Mouse (Mus musculus) hindbrain, embryonic 10.5 days (tissue): ENCODE measurements at regions not wholly inside any gene's neighbourhood (a gene's known extent, or its start where the extent isn't known, plus 50 kb on each side); places are given as distances from the start of the nearest gene placed in this dataset.

Source experiments
- DNase-seq: peaks from one replicate; pipeline ENCODE4 v3.0.0-alpha.2; 2017; ENCODE audit warnings: low spot score
- H3K27ac ChIP-seq: fragments of 300-500 bp; sonication (generic); 2 replicates; pipeline ENCODE4 v1.5.1; 2016; ENCODE audit warnings: mild to moderate bottlenecking, moderate library complexity
- H3K27me3 ChIP-seq: fragments of 300-500 bp; sonication (generic); 2 replicates; pipeline ENCODE4 v1.6.1; 2016; ENCODE audit warnings: mild to moderate bottlenecking; ENCODE audit not compliant: poor library complexity, insufficient read depth, severe bottlenecking
- H3K36me3 ChIP-seq: fragments of 300-500 bp; sonication (generic); 2 replicates; pipeline ENCODE4 v1.6.1; 2016; ENCODE audit warnings: mild to moderate bottlenecking, moderate library complexity
- H3K4me1 ChIP-seq: fragments of 300-500 bp; sonication (generic); replicated peaks from 2 replicates; pipeline ENCODE4 v1.6.1; 2016; ENCODE audit warnings: mild to moderate bottlenecking
- H3K4me3 ChIP-seq: fragments of 300-500 bp; sonication (generic); 2 replicates; pipeline ENCODE4 v1.5.1; 2016; ENCODE audit warnings: mild to moderate bottlenecking, moderate library complexity
- H3K9me3 ChIP-seq: fragments of 300-500 bp; sonication (generic); 2 replicates; pipeline ENCODE4 v1.6.1; 2016; ENCODE audit warnings: mild to moderate bottlenecking, moderate library complexity
- WGBS: fragments of 180-500 bp; shearing (Covaris S2); methylation state at CpG from one replicate; pipeline ENCODE4 v1.1.7; 2016; 5-methylcytosine and 5-hydroxymethylcytosine counted together

GRCm38 (mm10) chr12:77760976-77761375 is 433.1 kb upstream of the Gm6657 start:
- no peak for DNase-seq
- WGBS: 78% methylated on average over 3 of the region's 3 CpGs
- Histone ChIP-seq H3K27ac (no peak overlapping the region), H3K4me3 (no peak overlapping the region), H3K27me3 (no peaks in the 10 kb centered on the region), H3K9me3 (no peaks in the 10 kb centered on the region), H3K36me3 (no peaks in the 10 kb centered on the region), H3K4me1 (0 out of 2 replicates have a peak, but pooled peaks cover 4% of the 10 kb centered on the region)

GRCm38 (mm10) chr12:77776011-77776546 is 418.0 kb upstream of the Gm6657 start:
- no peak for DNase-seq
- peaks cover 7% of the 10 kb centered on the region for H3K4me1 ChIP-seq
- WGBS: 83% methylated on average over 6 of the region's 6 CpGs

GRCm38 (mm10) chr12:77776755-77777154 is 417.3 kb upstream of the Gm6657 start:
- Histone ChIP-seq H3K27ac (no peak overlapping the region), H3K27me3 (no peaks in the 10 kb centered on the region), H3K36me3 (no peaks in the 10 kb centered on the region), H3K4me1 (peaks cover 10% of the 10 kb centered on the region), H3K4me3 (no peak overlapping the region), H3K9me3 (no peaks in the 10 kb centered on the region)
- no peak for DNase-seq
- 89% methylated on average over 8 of the region's 8 CpGs for WGBS

More at GRCm38 (mm10) chr12:77776011-77776546, 418.0 kb upstream of the Gm6657 start:
- no peaks in the 10 kb centered on the region for H3K9me3 ChIP-seq
- H3K4me3 ChIP-seq: no peak overlapping the region
- no peak overlapping the region for H3K27ac ChIP-seq
- no peaks in the 10 kb centered on the region for H3K36me3 ChIP-seq
- H3K27me3 ChIP-seq: no peaks in the 10 kb centered on the region

GRCm38 (mm10) chr12:77780885-77781698 is 412.9 kb upstream of the Gm6657 start:
- Histone ChIP-seq H3K27ac (peak overlapping the region; percentile 76; the same call in 1 of the 2 replicates), H3K36me3 (no peaks in the 10 kb centered on the region), H3K27me3 (no peaks in the 10 kb centered on the region), H3K4me1 (peaks cover 21% of the 10 kb centered on the region), H3K4me3 (peak overlapping the region; percentile 40), H3K9me3 (no peaks in the 10 kb centered on the region)
- peak; percentile 89 for DNase-seq
- 42% methylated on average over 20 of the region's 20 CpGs for WGBS

- WGBS: 79% methylated on average over 9 of the region's 9 CpGs
- no peaks in the 10 kb centered on the region for H3K9me3 ChIP-seq
- H3K4me3 ChIP-seq: no peak overlapping the region
- peaks cover 30% of the 10 kb centered on the region for H3K4me1 ChIP-seq
- H3K36me3 ChIP-seq: no peaks in the 10 kb centered on the region
- no peak overlapping the region for H3K27ac ChIP-seq
- no peak for DNase-seq
- no peaks in the 10 kb centered on the region for H3K27me3 ChIP-seq
Observed at GRCm38 (mm10) chr12:77783909-77784308, 410.1 kb upstream of the Gm6657 start.

GRCm38 (mm10) chr12:77785647-77786046 is 408.4 kb upstream of the Gm6657 start:
- no peak for DNase-seq
- no peak overlapping the region for H3K27ac ChIP-seq
- H3K27me3 ChIP-seq: peaks cover 12% of the 10 kb centered on the region
- WGBS: 86% methylated on average over 6 of the region's 6 CpGs
- H3K36me3 ChIP-seq: no peaks in the 10 kb centered on the region
- H3K4me3 ChIP-seq: no peak overlapping the region
- H3K4me1 ChIP-seq: peaks cover 41% of the 10 kb centered on the region
- H3K9me3 ChIP-seq: no peaks in the 10 kb centered on the region

- Histone ChIP-seq H3K36me3 (no peaks in the 10 kb centered on the region), H3K4me1 (peaks cover 34% of the 10 kb centered on the region), H3K4me3 (no peak overlapping the region), H3K27ac (no peak overlapping the region), H3K27me3 (peaks cover 16% of the 10 kb centered on the region), H3K9me3 (no peaks in the 10 kb centered on the region)
- no peak for DNase-seq
- 53% methylated on average over 4 of the region's 4 CpGs for WGBS
Observed at GRCm38 (mm10) chr12:77786678-77787077, 407.4 kb upstream of the Gm6657 start.

GRCm38 (mm10) chr12:77788273-77788672 is 405.8 kb upstream of the Gm6657 start:
- peaks cover 16% of the 10 kb centered on the region for H3K27me3 ChIP-seq
- H3K4me3 ChIP-seq: no peak overlapping the region
- no peak overlapping the region for H3K27ac ChIP-seq
- no peak for DNase-seq
- H3K9me3 ChIP-seq: no peaks in the 10 kb centered on the region
- H3K36me3 ChIP-seq: no peaks in the 10 kb centered on the region
- 69% methylated on average over 2 of the region's 2 CpGs for WGBS
- H3K4me1 ChIP-seq: peaks cover 29% of the 10 kb centered on the region

GRCm38 (mm10) chr12:77789427-77789826 is 404.6 kb upstream of the Gm6657 start:
- H3K9me3 ChIP-seq: no peaks in the 10 kb centered on the region
- H3K27me3 ChIP-seq: peaks cover 16% of the 10 kb centered on the region

GRCm38 (mm10) chr12:77789871-77790270 is 404.2 kb upstream of the Gm6657 start:
- H3K27ac ChIP-seq: no peak overlapping the region; the same call in 1 of the 2 replicates
- peak overlapping the region; percentile 45 for H3K4me3 ChIP-seq
- DNase-seq: no peak
- no peaks in the 10 kb centered on the region for H3K9me3 ChIP-seq
- 16% methylated on average over 14 of the region's 14 CpGs for WGBS
- H3K36me3 ChIP-seq: no peaks in the 10 kb centered on the region
- H3K4me1 ChIP-seq: peaks cover 22% of the 10 kb centered on the region
- H3K27me3 ChIP-seq: peaks cover 16% of the 10 kb centered on the region

More at GRCm38 (mm10) chr12:77789427-77789826, 404.6 kb upstream of the Gm6657 start:
- Histone ChIP-seq H3K4me3 (peak overlapping the region; percentile 45), H3K36me3 (no peaks in the 10 kb centered on the region), H3K27ac (no peak overlapping the region; the same call in 1 of the 2 replicates), H3K4me1 (peaks cover 22% of the 10 kb centered on the region)
- WGBS: 4% methylated on average over 8 of the region's 8 CpGs
- DNase-seq: peak; percentile 52

GRCm38 (mm10) chr12:77790891-77791672 is 403.0 kb upstream of the Gm6657 start:
- Histone ChIP-seq H3K9me3 (no peaks in the 10 kb centered on the region), H3K27me3 (peaks cover 16% of the 10 kb centered on the region), H3K27ac (no peak overlapping the region), H3K4me1 (peaks cover 22% of the 10 kb centered on the region), H3K4me3 (no peak overlapping the region), H3K36me3 (no peaks in the 10 kb centered on the region)
- WGBS: 90% methylated on average over 13 of the region's 13 CpGs
- no peak for DNase-seq

GRCm38 (mm10) chr12:77798516-77798915 is 395.5 kb upstream of the Gm6657 start:
- Histone ChIP-seq H3K4me3 (no peak overlapping the region), H3K9me3 (no peaks in the 10 kb centered on the region), H3K36me3 (no peaks in the 10 kb centered on the region), H3K27ac (no peak overlapping the region), H3K27me3 (no peaks in the 10 kb centered on the region), H3K4me1 (peaks cover 13% of the 10 kb centered on the region)
- DNase-seq: no peak
- WGBS: 92% methylated on average over 4 of the region's 4 CpGs
